Mouse (Mus musculus) E14TG2a.4 (cell line): ENCODE results near the gene Olfr474.

Experiments used
- CTCF ChIP-seq: conservative IDR thresholded peaks from 2 replicates; pipeline ENCODE4 v1.5.1; 2014; ENCODE audit warnings: low read length
- NANOG ChIP-seq: IDR thresholded peaks from 2 replicates; pipeline ENCODE4 v1.6.1; 2014; ENCODE audit warnings: borderline replicate concordance, low read length, mixed read lengths

- TF ChIP-seq CTCF = no peak
- TF ChIP-seq NANOG = no peak
Observed at GRCm38 (mm10) chr7:107986393-107986792, 31.9 kb downstream of the Olfr474 start, which contains the start of gene Olfr477.
